18 mouse cellular contexts compared by ENCODE assay signal in the genomic region with DNA sequence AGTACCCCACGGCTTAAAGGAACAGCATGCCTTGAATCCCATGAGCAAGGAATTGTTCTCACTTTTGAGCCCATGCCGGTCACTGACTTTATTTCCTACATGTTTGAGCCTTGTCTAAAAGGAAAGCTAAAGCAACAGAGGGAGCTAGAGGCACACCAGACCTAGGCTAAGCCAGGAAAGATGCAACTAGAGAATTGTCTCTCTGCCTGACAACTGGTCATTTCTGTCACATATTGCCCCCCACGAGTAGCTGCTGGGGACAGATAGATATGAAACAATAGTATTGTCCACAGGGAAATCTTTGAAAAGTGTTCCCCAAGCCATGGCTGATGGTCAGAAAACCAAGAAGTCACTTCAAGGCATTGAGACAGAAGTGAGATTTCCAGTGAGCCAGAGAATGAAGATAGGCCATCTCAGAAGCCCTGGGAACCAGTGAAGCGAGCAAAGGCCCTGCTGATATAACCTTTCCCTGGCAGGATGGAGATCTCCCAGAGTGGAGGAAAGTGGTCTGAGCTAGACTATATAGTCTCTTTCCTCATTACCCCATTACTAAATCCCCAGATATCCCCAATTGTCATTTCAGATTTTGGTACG. TPM values are rescaled to one million over a fixed set of nuclear protein-coding genes. Genes with fewer than 3 reads are reported as not detected.
DNase-seq lines count a peak whose midpoint lies in the region; ATAC-seq and TF ChIP-seq lines count a peak whose summit lies in the region.
"Had no signal": no experiment of that assay in that cellular context is flagged by ENCODE, and none has a peak within 500 bp of the region (broad histone marks: within the 10 kb centered on the region; RNA-seq: fewer than 3 reads in every experiment).

No protein-coding gene starts in this region.

- no peaks in the 10 kb centered on the region for H3K27me3 ChIP-seq in heart, adult 2 months (ENCODE audit: control insufficient read depth, insufficient read depth, low read length)
- H3K27me3 ChIP-seq in neural tube, embryonic 15.5 days (replicated peaks): no peaks in the 10 kb centered on the region
- no peaks in the 10 kb centered on the region for H3K27me3 ChIP-seq in stomach, postnatal 0 days (ENCODE audit: control insufficient read depth, insufficient read depth, low read length)

- no peak for ATAC-seq in neural tube, embryonic 15.5 days (ENCODE audit: low FRiP score)
- no peak for ATAC-seq in stomach, postnatal 0 days (ENCODE audit: low FRiP score, low TSS enrichment)
- ATAC-seq: activated CD4-positive, CD25-positive, alpha-beta regulatory T cell, adult 4 months; CD4-positive, CD25-positive, alpha-beta regulatory T cell, adult 4 months had no signal

- WGBS in heart, adult 2 months: 60% methylated on average over 5 of the region's 5 CpGs
- 61% methylated on average over 5 of the region's 5 CpGs for WGBS in neural tube, embryonic 15.5 days
- WGBS in stomach, postnatal 0 days: 66% methylated on average over 5 of the region's 5 CpGs

- no peak overlapping the region for H3K9ac ChIP-seq in heart, adult 2 months (ENCODE audit: low read depth, low read length)
- H3K9ac ChIP-seq in neural tube, embryonic 15.5 days (replicated peaks): no peak overlapping the region
- H3K9ac ChIP-seq in stomach, postnatal 0 days (ENCODE audit: low read length): no peak overlapping the region
- H3K9ac ChIP-seq: heart, embryonic 13.5 days had no signal

- no peak for TF ChIP-seq POLR2A in heart, adult 2 months (IDR thresholded peaks at IDR 0.05; ENCODE audit: insufficient read depth, low read depth, low read length)

- no peaks in the 10 kb centered on the region for H3K4me1 ChIP-seq in heart, adult 2 months (ENCODE audit: control insufficient read depth, insufficient read depth, low read length)
- peaks cover 46% of the 10 kb centered on the region for H3K4me1 ChIP-seq in neural tube, embryonic 15.5 days
- no peaks in the 10 kb centered on the region for H3K4me1 ChIP-seq in stomach, postnatal 0 days (replicated peaks; ENCODE audit: control insufficient read depth, insufficient read depth)

- no peak for TF ChIP-seq EP300 in heart, adult 2 months (IDR thresholded peaks at IDR 0.05; ENCODE audit: insufficient read depth, low read depth, low read length)
- no peak for TF ChIP-seq EP300 in stomach, postnatal 0 days (optimal IDR thresholded peaks at IDR 0.05)

- intact Hi-C loops in heart, adult 2 months (cut with DNase I): no loop called here

- no peak overlapping the region for H3K27ac ChIP-seq in heart, adult 2 months
- no peak overlapping the region for H3K27ac ChIP-seq in layer of hippocampus, adult 2 months
- H3K27ac ChIP-seq in neural tube, embryonic 15.5 days (replicated peaks): no peak overlapping the region
- no peak overlapping the region for H3K27ac ChIP-seq in stomach, postnatal 0 days (replicated peaks)
- H3K27ac ChIP-seq: heart, embryonic 13.5 days had no signal

- no peaks in the 10 kb centered on the region for H3K9me3 ChIP-seq in neural tube, embryonic 15.5 days (replicated peaks)
- H3K9me3 ChIP-seq in stomach, postnatal 0 days (ENCODE audit: control insufficient read depth, low read length): no peaks in the 10 kb centered on the region
- H3K9me3 ChIP-seq: heart, embryonic 13.5 days; megakaryocyte, embryonic 14.5 days had no signal

- TF ChIP-seq CTCF in heart, adult 2 months (IDR thresholded peaks at IDR 0.05): peak; percentile 33
- peak; percentile 56 for TF ChIP-seq CTCF in layer of hippocampus, adult 2 months (conservative IDR thresholded peaks at IDR 0.05)
- peak; percentile 65 for TF ChIP-seq CTCF in stomach, postnatal 0 days (IDR thresholded peaks at IDR 0.05; ENCODE audit: low read depth)

- H3K36me3 ChIP-seq in heart, adult 2 months (ENCODE audit: control insufficient read depth, insufficient read depth, low read length): no peaks in the 10 kb centered on the region
- H3K36me3 ChIP-seq in neural tube, embryonic 15.5 days: no peaks in the 10 kb centered on the region
- H3K36me3 ChIP-seq in stomach, postnatal 0 days (ENCODE audit: control insufficient read depth, insufficient read depth, low read length): no peaks in the 10 kb centered on the region
- H3K36me3 ChIP-seq: heart, embryonic 13.5 days had no signal

- no peak overlapping the region for H3K4me2 ChIP-seq in neural tube, embryonic 15.5 days
- H3K4me2 ChIP-seq in stomach, postnatal 0 days (replicated peaks; ENCODE audit: low read depth): no peak overlapping the region
- H3K4me2 ChIP-seq: heart, embryonic 13.5 days had no signal

- DNase-seq in heart, adult 2 months: no peak
- no peak for DNase-seq in heart, adult 8-10 months (ENCODE audit: low spot score)
- no peak for DNase-seq in layer of hippocampus, adult 2 months (ENCODE audit: low spot score in 2 of 2)
- no peak for DNase-seq in layer of hippocampus, postnatal 14 days (ENCODE audit: low spot score in 2 of 2)
- DNase-seq in neural tube, embryonic 10.5 days (ENCODE audit: extremely low spot score, low spot score): peak; percentile 8
- DNase-seq in stomach, postnatal 0 days (ENCODE audit: low spot score): no peak
- no peak for DNase-seq in retina, embryonic 14.5 days (ENCODE audit: low spot score)
- DNase-seq: adrenal gland, postnatal 25 days; gastrocnemius, postnatal 36 days; thymus, postnatal 4 days had no signal

- H3K4me3 ChIP-seq in heart, adult 2 months: no peak overlapping the region
- no peak overlapping the region for H3K4me3 ChIP-seq in layer of hippocampus, adult 2 months
- H3K4me3 ChIP-seq in neural tube, embryonic 15.5 days (replicated peaks): no peak overlapping the region
- no peak overlapping the region for H3K4me3 ChIP-seq in stomach, postnatal 0 days (ENCODE audit: low read depth, low read length)
- H3K4me3 ChIP-seq: heart, embryonic 13.5 days; megakaryocyte, embryonic 14.5 days; myocyte had no signal

- H3K79me2 ChIP-seq in heart, adult 2 months (replicated peaks; ENCODE audit: control insufficient read depth, insufficient read depth, low read length): no peaks in the 10 kb centered on the region

RNA-seq across cellular contexts. Expression of gene Cdk15, which starts 54.7 kb away (rescaled TPM):
- total RNA-seq in heart, adult 2 months (2021): under 1 TPM in 1 of 2 experiments, not detected in 1; 0.32 TPM
- polyA plus RNA-seq in heart, adult 2 months (2012; rRNA removed): not detected in 2 replicates
- total RNA-seq in heart, adult 8-10 months (2022): not detected
- not detected for total RNA-seq in layer of hippocampus, adult 2 months (2021)
- total RNA-seq in layer of hippocampus, postnatal 14 days (2021): 1 to 10 TPM in 1 of 2 experiments, under 1 TPM in 1; 0.65 to 1.0 TPM
- 1.7 and 1.9 TPM in 2 replicates for polyA plus RNA-seq in neural tube, embryonic 15.5 days (2015; fragmentation: Nextera tagmentation; extraction: Ambion mirVana)
- 0.31 and 0.49 TPM in 2 replicates for polyA plus RNA-seq in stomach, postnatal 0 days (2015; fragmentation: Nextera tagmentation; extraction: Ambion mirVana)
- total RNA-seq: gastrocnemius, postnatal 36 days; liver, adult 2 months had no signal
- polyA plus RNA-seq: activated CD4-positive, CD25-positive, alpha-beta regulatory T cell, adult 4 months; CD4-positive, CD25-positive, alpha-beta regulatory T cell, adult 4 months; heart, embryonic 13.5 days; liver, adult 2 months; lung, embryonic 16.5 days had no signal
